In the genomic region with DNA sequence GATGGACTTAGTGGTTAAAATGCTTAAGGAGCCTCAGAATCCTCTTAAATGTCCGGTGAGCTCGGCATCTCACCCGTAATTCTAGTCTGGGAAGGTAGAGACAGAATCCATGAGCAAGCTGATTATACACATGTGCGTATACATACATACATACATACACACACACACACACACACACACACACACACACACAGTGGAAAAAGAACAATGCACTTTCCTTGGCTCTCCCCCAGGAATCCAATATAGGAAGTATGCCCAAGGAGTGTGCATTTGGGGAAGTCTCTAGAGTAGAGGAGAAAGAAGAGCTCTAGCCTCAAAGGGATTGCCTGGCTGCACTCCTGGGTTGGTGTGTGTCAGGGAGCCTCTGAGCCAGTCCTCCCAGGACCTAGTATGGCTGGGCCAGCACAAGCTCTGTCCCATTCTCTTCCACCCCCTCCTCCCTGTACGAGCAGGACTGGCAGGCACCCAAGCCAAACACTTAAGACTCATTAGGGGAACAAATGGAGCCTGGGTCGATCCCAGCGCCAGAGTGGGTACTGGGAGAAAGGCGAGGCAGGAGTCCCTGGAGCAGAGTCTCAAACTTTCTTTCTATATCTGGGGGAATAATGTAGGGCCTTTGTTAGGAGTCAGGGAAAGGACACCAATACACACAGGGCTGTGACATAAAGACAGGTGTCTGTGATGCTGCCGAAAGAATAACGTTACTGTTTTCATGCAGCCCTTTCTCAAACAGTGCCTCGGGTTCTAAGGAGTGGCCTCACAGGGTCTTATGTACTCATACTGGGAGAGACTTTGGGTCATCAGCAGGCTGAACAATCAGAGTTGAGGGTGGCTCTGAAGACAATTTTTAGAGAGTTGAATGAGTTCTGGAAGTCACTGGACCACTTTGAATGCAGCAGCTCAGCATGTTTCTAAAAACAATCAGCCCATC, we compare ENCODE assay signal across 9 mouse cellular contexts. TPM values are rescaled to one million over a fixed set of nuclear protein-coding genes. Genes with fewer than 3 reads are reported as not detected.
DNase-seq lines count a peak whose midpoint lies in the region; ATAC-seq and TF ChIP-seq lines count a peak whose summit lies in the region.
"Had no signal": no experiment of that assay in that cellular context is flagged by ENCODE, and none has a peak within 500 bp of the region (broad histone marks: within the 10 kb centered on the region; RNA-seq: fewer than 3 reads in every experiment).

No protein-coding gene starts in this region.

- POLR2A ChIA-PET in Patski (lab: Charles Lee): no interaction called here

- CTCF ChIA-PET in Patski (lab: Charles Lee): interaction anchor here (0.7 to 3.2 kb wide), 3 partner anchors 9 to 12 kb away, joined by 3 to 11 read pairs (median 8); no protein-coding TSS in a partner anchor

- peak; percentile 34; the same call in 1 of the 2 replicates for ATAC-seq in embryonic facial prominence, embryonic 11.5 days (replicated peaks; ENCODE audit: insufficient number of reproducible peaks, low FRiP score, low TSS enrichment, low read depth)
- ATAC-seq in Patski: peak; percentile 88
- peak; percentile 80 for ATAC-seq in heart, embryonic 16.5 days (replicated peaks; ENCODE audit: extremely low read depth, insufficient read depth, low FRiP score)
- ATAC-seq in lung, postnatal 0 days: peak; percentile 90
- ATAC-seq in CD4-positive, CD25-positive, alpha-beta regulatory T cell, adult 4 months: no peak

- intact Hi-C loops in left cerebral cortex, postnatal 25 days (cut with DNase I): no loop called here

- H3K4me1 ChIP-seq in embryonic facial prominence, embryonic 11.5 days (ENCODE audit: control insufficient read depth, insufficient read depth, low read length): no peaks in the 10 kb centered on the region
- no peaks in the 10 kb centered on the region for H3K4me1 ChIP-seq in embryonic facial prominence, embryonic 10.5 days
- H3K4me1 ChIP-seq in heart, embryonic 16.5 days (ENCODE audit: control insufficient read depth, insufficient read depth, low read length): peaks cover 9% of the 10 kb centered on the region
- H3K4me1 ChIP-seq in lung, postnatal 0 days (ENCODE audit: insufficient read depth, low read depth, low read length): peaks cover 6% of the 10 kb centered on the region

- no peak overlapping the region for H3K4me3 ChIP-seq in embryonic facial prominence, embryonic 11.5 days (ENCODE audit: low read depth, low read length)
- no peak overlapping the region for H3K4me3 ChIP-seq in embryonic facial prominence, embryonic 10.5 days
- H3K4me3 ChIP-seq in heart, embryonic 16.5 days (ENCODE audit: low read length): no peak overlapping the region
- H3K4me3 ChIP-seq in lung, postnatal 0 days (ENCODE audit: low read depth, low read length): no peak overlapping the region
- H3K4me3 ChIP-seq: limb, embryonic 15.5 days had no signal

- H3K4me2 ChIP-seq in embryonic facial prominence, embryonic 11.5 days (ENCODE audit: low read depth, low read length): no peak overlapping the region
- H3K4me2 ChIP-seq in heart, embryonic 16.5 days (ENCODE audit: low read depth, low read length): peak overlapping the region; percentile 21; the same call in 1 of the 2 replicates
- H3K4me2 ChIP-seq in lung, postnatal 0 days (replicated peaks; ENCODE audit: low read depth, low read length): no peak overlapping the region
- H3K4me2 ChIP-seq: limb, embryonic 15.5 days had no signal

- H3K9me3 ChIP-seq in embryonic facial prominence, embryonic 11.5 days (replicated peaks; ENCODE audit: control insufficient read depth, low read length): no peaks in the 10 kb centered on the region
- H3K9me3 ChIP-seq in embryonic facial prominence, embryonic 10.5 days: no peaks in the 10 kb centered on the region
- H3K9me3 ChIP-seq in heart, embryonic 16.5 days (replicated peaks; ENCODE audit: control insufficient read depth, low read length): no peaks in the 10 kb centered on the region
- H3K9me3 ChIP-seq in lung, postnatal 0 days (ENCODE audit: low read length): no peaks in the 10 kb centered on the region
- H3K9me3 ChIP-seq: limb, embryonic 15.5 days had no signal

- H3K27me3 ChIP-seq in embryonic facial prominence, embryonic 11.5 days (ENCODE audit: control insufficient read depth, insufficient read depth, low read length): no peaks in the 10 kb centered on the region
- no peaks in the 10 kb centered on the region for H3K27me3 ChIP-seq in embryonic facial prominence, embryonic 10.5 days (replicated peaks; ENCODE audit: low read depth, poor library complexity, severe bottlenecking)
- H3K27me3 ChIP-seq in Patski: no peaks in the 10 kb centered on the region
- H3K27me3 ChIP-seq in heart, embryonic 16.5 days (ENCODE audit: control insufficient read depth, insufficient read depth, low read length): no peaks in the 10 kb centered on the region
- H3K27me3 ChIP-seq in lung, postnatal 0 days (replicated peaks; ENCODE audit: insufficient read depth, low read length): no peaks in the 10 kb centered on the region
- H3K27me3 ChIP-seq: limb, embryonic 15.5 days had no signal

- DNase-seq in embryonic facial prominence, embryonic 11.5 days (ENCODE audit: low spot score): no peak
- no peak for DNase-seq in embryonic facial prominence, embryonic 10.5 days (ENCODE audit: low spot score)
- no peak for DNase-seq in Patski (ENCODE audit: low read depth, low spot score)
- peak; percentile 73 for DNase-seq in lung, postnatal 0 days (ENCODE audit: low spot score)
- no peak for DNase-seq in cerebellum, adult 9-11 months
- DNase-seq in left cerebral cortex, postnatal 25 days (ENCODE audit: low spot score in 2 of 2): no peak

- 64% methylated on average over 11 of the region's 11 CpGs for WGBS in embryonic facial prominence, embryonic 11.5 days
- WGBS in embryonic facial prominence, embryonic 10.5 days: 62% methylated on average over 11 of the region's 11 CpGs
- WGBS in heart, embryonic 16.5 days: 47% methylated on average over 11 of the region's 11 CpGs
- 33% methylated on average over 11 of the region's 11 CpGs for WGBS in lung, postnatal 0 days

- no peaks in the 10 kb centered on the region for H3K36me3 ChIP-seq in embryonic facial prominence, embryonic 11.5 days (replicated peaks; ENCODE audit: control insufficient read depth, insufficient read depth, low read depth, low read length)
- H3K36me3 ChIP-seq in embryonic facial prominence, embryonic 10.5 days (replicated peaks): no peaks in the 10 kb centered on the region
- no peaks in the 10 kb centered on the region for H3K36me3 ChIP-seq in heart, embryonic 16.5 days (ENCODE audit: control insufficient read depth, insufficient read depth)
- H3K36me3 ChIP-seq in lung, postnatal 0 days (ENCODE audit: insufficient read depth, low read length): no peaks in the 10 kb centered on the region

- no peak overlapping the region for H3K9ac ChIP-seq in embryonic facial prominence, embryonic 11.5 days (replicated peaks; ENCODE audit: low read length)
- no peak overlapping the region for H3K9ac ChIP-seq in heart, embryonic 16.5 days (ENCODE audit: low read length)
- no peak overlapping the region for H3K9ac ChIP-seq in lung, postnatal 0 days (replicated peaks; ENCODE audit: low read depth)
- H3K9ac ChIP-seq: limb, embryonic 15.5 days had no signal

- no peak for TF ChIP-seq EP300 in lung, postnatal 0 days (IDR thresholded peaks at IDR 0.05)

- no peak for TF ChIP-seq CTCF in Patski (IDR thresholded peaks at IDR 0.05)
- no peak for TF ChIP-seq CTCF in lung, postnatal 0 days (IDR thresholded peaks at IDR 0.05)

- no peak overlapping the region for H3K27ac ChIP-seq in embryonic facial prominence, embryonic 11.5 days (replicated peaks; ENCODE audit: low read depth, low read length)
- no peak overlapping the region for H3K27ac ChIP-seq in embryonic facial prominence, embryonic 10.5 days (replicated peaks)
- H3K27ac ChIP-seq in heart, embryonic 16.5 days (ENCODE audit: low read length): peak overlapping the region; percentile 19; the same call in 1 of the 2 replicates
- H3K27ac ChIP-seq in lung, postnatal 0 days (ENCODE audit: low read length): peak overlapping the region; percentile 26; the same call in 1 of the 2 replicates
- H3K27ac ChIP-seq: limb, embryonic 15.5 days had no signal

- in situ Hi-C loops in Patski (cut with MboI; ENCODE audit: low pct_unique_long_range_greater_than_20kb): no loop called here

RNA-seq across cellular contexts. Expression of gene Tnks1bp1, which starts 41.2 kb away (rescaled TPM):
- polyA plus RNA-seq in embryonic facial prominence, embryonic 11.5 days (2014; fragmentation: Nextera tagmentation; extraction: Ambion mirVana): 9.3 and 12.2 TPM in 2 replicates
- 31.5 and 33.1 TPM in 2 replicates for polyA plus RNA-seq in embryonic facial prominence, embryonic 10.5 days (2016; fragmentation: Nextera tagmentation; extraction: Ambion mirVana)
- polyA plus RNA-seq in Patski (2021): 105 TPM
- 23.6 and 32.3 TPM in 2 replicates for polyA plus RNA-seq in heart, embryonic 16.5 days (2015; fragmentation: Nextera tagmentation; extraction: Ambion mirVana)
- polyA plus RNA-seq in lung, postnatal 0 days (2015; fragmentation: Nextera tagmentation; extraction: Ambion mirVana): 40.3 and 40.7 TPM in 2 replicates
- 1 to 10 TPM; 3.8 to 5.6 TPM for polyA plus RNA-seq in CD4-positive, CD25-positive, alpha-beta regulatory T cell, adult 4 months (2017; shearing (Covaris generic))
- total RNA-seq in left cerebral cortex, postnatal 25 days (2021): 100 to 1,000 TPM; 112 to 123 TPM

RNA-seq across cellular contexts. Expression of gene Aplnr, which starts 47.0 kb away (rescaled TPM):
- 35.6 and 41.0 TPM in 2 replicates for polyA plus RNA-seq in embryonic facial prominence, embryonic 11.5 days (2014; fragmentation: Nextera tagmentation; extraction: Ambion mirVana)
- 40.2 and 42.2 TPM in 2 replicates for polyA plus RNA-seq in embryonic facial prominence, embryonic 10.5 days (2016; fragmentation: Nextera tagmentation; extraction: Ambion mirVana)
- 0.12 TPM for polyA plus RNA-seq in Patski (2021)
- polyA plus RNA-seq in heart, embryonic 16.5 days (2015; fragmentation: Nextera tagmentation; extraction: Ambion mirVana): 42.9 and 53.3 TPM in 2 replicates
- polyA plus RNA-seq in lung, postnatal 0 days (2015; fragmentation: Nextera tagmentation; extraction: Ambion mirVana): 84.1 and 90.6 TPM in 2 replicates
- not detected for polyA plus RNA-seq in CD4-positive, CD25-positive, alpha-beta regulatory T cell, adult 4 months (2017; shearing (Covaris generic))
- 1 to 10 TPM; 1.9 to 2.0 TPM for total RNA-seq in left cerebral cortex, postnatal 25 days (2021)

RNA-seq across cellular contexts. Expression of gene P2rx3, which starts 51.7 kb away (rescaled TPM):
- 6.2 and 8.4 TPM in 2 replicates for polyA plus RNA-seq in embryonic facial prominence, embryonic 11.5 days (2014; fragmentation: Nextera tagmentation; extraction: Ambion mirVana)
- 10.0 and 11.5 TPM in 2 replicates for polyA plus RNA-seq in embryonic facial prominence, embryonic 10.5 days (2016; fragmentation: Nextera tagmentation; extraction: Ambion mirVana)
- 0.27 TPM for polyA plus RNA-seq in Patski (2021)
- polyA plus RNA-seq in heart, embryonic 16.5 days (2015; fragmentation: Nextera tagmentation; extraction: Ambion mirVana): 0.60 and 0.79 TPM in 2 replicates
- 0.07 and 0.08 TPM in 2 replicates for polyA plus RNA-seq in lung, postnatal 0 days (2015; fragmentation: Nextera tagmentation; extraction: Ambion mirVana)
- polyA plus RNA-seq in CD4-positive, CD25-positive, alpha-beta regulatory T cell, adult 4 months (2017; shearing (Covaris generic)): under 1 TPM in 1 of 2 experiments, not detected in 1; 0.46 TPM
- 1 to 10 TPM; 2.2 to 2.3 TPM for total RNA-seq in left cerebral cortex, postnatal 25 days (2021)

RNA-seq across cellular contexts. Expression of gene Ssrp1, which starts 51.9 kb away (rescaled TPM):
- polyA plus RNA-seq in embryonic facial prominence, embryonic 11.5 days (2014; fragmentation: Nextera tagmentation; extraction: Ambion mirVana): 409 TPM in 2 replicates
- polyA plus RNA-seq in embryonic facial prominence, embryonic 10.5 days (2016; fragmentation: Nextera tagmentation; extraction: Ambion mirVana): 419 and 425 TPM in 2 replicates
- polyA plus RNA-seq in Patski (2021): 224 TPM
- 136 and 148 TPM in 2 replicates for polyA plus RNA-seq in heart, embryonic 16.5 days (2015; fragmentation: Nextera tagmentation; extraction: Ambion mirVana)
- polyA plus RNA-seq in lung, postnatal 0 days (2015; fragmentation: Nextera tagmentation; extraction: Ambion mirVana): 81.8 and 87.3 TPM in 2 replicates
- 100 to 1,000 TPM; 147 to 202 TPM for polyA plus RNA-seq in CD4-positive, CD25-positive, alpha-beta regulatory T cell, adult 4 months (2017; shearing (Covaris generic))
- 10 to 100 TPM; 93.4 to 99.9 TPM for total RNA-seq in left cerebral cortex, postnatal 25 days (2021)

Comparison
In these comparisons a context has a peak if more than half of its experiments do, and no peak if none do; other contexts are left out.
1. H3K27ac ChIP-seq: peak in heart, embryonic 16.5 days (single experiment) and lung, postnatal 0 days (single experiment); none in embryonic facial prominence, embryonic 11.5 days (single experiment) and embryonic facial prominence, embryonic 10.5 days (single experiment).
2. RNA of gene Aplnr, which starts 47.0 kb away (polyA plus RNA-seq): 84.1 to 90.6 TPM in lung, postnatal 0 days, 42.9 to 53.3 TPM in heart, embryonic 16.5 days, 40.2 to 42.2 TPM in embryonic facial prominence, embryonic 10.5 days and 35.6 to 41.0 TPM in embryonic facial prominence, embryonic 11.5 days; 0.12 TPM in Patski (single experiment) and not detected in CD4-positive, CD25-positive, alpha-beta regulatory T cell, adult 4 months; every median in the first group is over 10 times any median in the second.